Mouse (Mus musculus) C2C12 (cell line): ENCODE data around the gene Hist1h3d. TPM values are rescaled to one million over a fixed set of nuclear protein-coding genes. Genes with fewer than 3 reads are reported as not detected.
"Not testable (repeated sequence)": the region's sequence is repeated elsewhere in the genome, so short reads cannot be mapped to it uniquely, and the experiment has no call there.

Experiments used
- H3K27me3 ChIP-seq: one replicate; pipeline ENCODE4 v1.6.1; 2011; ENCODE audit not compliant: control insufficient read depth, insufficient read depth, insufficient read length
- H3K36me3 ChIP-seq: one replicate; pipeline ENCODE4 v1.6.1; 2011; ENCODE audit not compliant: control insufficient read depth, insufficient read depth
- H3K4me3 ChIP-seq: one replicate; pipeline ENCODE4 v1.5.1; 2011; ENCODE audit warnings: mild to moderate bottlenecking, control low read depth; ENCODE audit not compliant: poor library complexity, insufficient read depth, severe bottlenecking
- H3K79me2 ChIP-seq: one replicate; pipeline ENCODE4 v1.6.1; 2011; ENCODE audit not compliant: control insufficient read depth, insufficient read depth
- H3K79me3 ChIP-seq: one replicate; pipeline ENCODE4 v1.6.1; 2011; ENCODE audit warnings: low read depth, control low read depth
- H3ac ChIP-seq: one replicate; pipeline ENCODE3; 2011; ENCODE audit warnings: low read depth; ENCODE audit not compliant: control insufficient read depth, insufficient read length
- CEBPB ChIP-seq: IDR thresholded peaks from one replicate; pipeline ENCODE4 v1.6.1; 2011; ENCODE audit warnings: low read depth, mild to moderate bottlenecking, control low read depth, moderate library complexity
- CTCF ChIP-seq: IDR thresholded peaks from one replicate; pipeline ENCODE4 v1.5.1; 2011; ENCODE audit not compliant: control insufficient read depth, insufficient read depth, insufficient read length
- FOSL1 ChIP-seq: IDR thresholded peaks from one replicate; pipeline ENCODE4 v1.8.0; 2011; ENCODE audit warnings: mild to moderate bottlenecking, low read length; ENCODE audit not compliant: poor library complexity, insufficient read depth, severe bottlenecking
- MAX ChIP-seq: IDR thresholded peaks from one replicate; pipeline ENCODE4 v1.6.1; 2011; ENCODE audit warnings: mild to moderate bottlenecking, control low read depth
- MYOD1 ChIP-seq: IDR thresholded peaks from one replicate; pipeline ENCODE4 v1.6.1; 2011; ENCODE audit warnings: low read depth; ENCODE audit not compliant: control insufficient read depth, insufficient read length
- MYOG ChIP-seq: IDR thresholded peaks from one replicate; pipeline ENCODE4 v1.6.1; 2011; ENCODE audit not compliant: control insufficient read depth, insufficient read length; ENCODE audit errors: extremely low read depth
- USF1 ChIP-seq: IDR thresholded peaks from one replicate; pipeline ENCODE4 v1.6.1; 2011; ENCODE audit warnings: low read depth, mild to moderate bottlenecking, control low read depth, moderate library complexity
- polyA plus RNA-seq: library from polyadenylated mRNA; unstranded; fragments of >200 nt; fragmentation: generic; extraction: Trizol; gene quantifications from one replicate; pipeline ENCODE4 v1.2.1, GENCODE M21; 2012; ENCODE audit warnings: missing spikeins

The Hist1h3d gene
- polyA plus RNA-seq, 1 experiment, result 1.9 TPM

DNA sequence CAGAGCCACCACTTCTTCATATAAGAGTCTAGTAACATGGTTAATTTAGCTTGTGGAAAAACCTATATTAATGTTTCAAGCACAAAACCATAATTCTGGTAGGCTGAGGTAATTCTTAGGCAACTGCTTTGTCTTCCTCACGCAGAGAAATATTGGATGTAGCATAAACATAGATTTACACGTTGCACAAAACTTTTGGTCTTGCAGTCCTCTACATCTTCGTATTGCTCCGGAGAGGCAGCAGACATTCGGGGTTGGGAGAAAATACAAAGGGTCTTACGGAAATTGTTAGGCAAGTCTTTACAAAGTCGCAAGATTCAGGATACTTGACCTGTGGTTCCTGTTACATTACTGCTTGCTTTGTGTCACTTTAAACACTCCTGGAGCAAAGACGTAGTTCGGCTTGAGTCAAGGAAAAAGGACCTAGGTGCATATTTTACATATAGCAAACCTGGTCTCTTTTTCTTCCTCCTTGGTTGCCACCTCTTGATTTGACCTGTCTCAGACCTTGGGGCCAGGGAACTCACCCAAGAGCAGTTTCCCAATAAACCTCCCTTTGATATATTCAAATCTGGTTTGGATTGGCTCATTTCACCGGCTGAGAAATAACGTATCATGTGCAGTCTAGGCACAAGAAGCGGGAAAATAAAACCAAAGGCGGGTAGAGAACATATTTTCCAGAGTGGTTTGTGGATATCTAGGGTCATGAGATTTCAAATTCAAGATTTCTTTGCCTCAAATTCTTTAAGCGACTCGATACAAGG lies 41.0 kb upstream of the Hist1h3d start:
- Histone ChIP-seq H3ac (peak overlapping the region; percentile 81), H3K27me3 (no peaks in the 10 kb centered on the region), H3K4me3 (peak overlapping the region; percentile 35), H3K79me3 (no peaks in the 10 kb centered on the region), H3K79me2 (peaks cover 22% of the 10 kb centered on the region), H3K36me3 (no peaks in the 10 kb centered on the region)
- TF ChIP-seq FOSL1 (no peak), CEBPB (peak; percentile 8)

DNA sequence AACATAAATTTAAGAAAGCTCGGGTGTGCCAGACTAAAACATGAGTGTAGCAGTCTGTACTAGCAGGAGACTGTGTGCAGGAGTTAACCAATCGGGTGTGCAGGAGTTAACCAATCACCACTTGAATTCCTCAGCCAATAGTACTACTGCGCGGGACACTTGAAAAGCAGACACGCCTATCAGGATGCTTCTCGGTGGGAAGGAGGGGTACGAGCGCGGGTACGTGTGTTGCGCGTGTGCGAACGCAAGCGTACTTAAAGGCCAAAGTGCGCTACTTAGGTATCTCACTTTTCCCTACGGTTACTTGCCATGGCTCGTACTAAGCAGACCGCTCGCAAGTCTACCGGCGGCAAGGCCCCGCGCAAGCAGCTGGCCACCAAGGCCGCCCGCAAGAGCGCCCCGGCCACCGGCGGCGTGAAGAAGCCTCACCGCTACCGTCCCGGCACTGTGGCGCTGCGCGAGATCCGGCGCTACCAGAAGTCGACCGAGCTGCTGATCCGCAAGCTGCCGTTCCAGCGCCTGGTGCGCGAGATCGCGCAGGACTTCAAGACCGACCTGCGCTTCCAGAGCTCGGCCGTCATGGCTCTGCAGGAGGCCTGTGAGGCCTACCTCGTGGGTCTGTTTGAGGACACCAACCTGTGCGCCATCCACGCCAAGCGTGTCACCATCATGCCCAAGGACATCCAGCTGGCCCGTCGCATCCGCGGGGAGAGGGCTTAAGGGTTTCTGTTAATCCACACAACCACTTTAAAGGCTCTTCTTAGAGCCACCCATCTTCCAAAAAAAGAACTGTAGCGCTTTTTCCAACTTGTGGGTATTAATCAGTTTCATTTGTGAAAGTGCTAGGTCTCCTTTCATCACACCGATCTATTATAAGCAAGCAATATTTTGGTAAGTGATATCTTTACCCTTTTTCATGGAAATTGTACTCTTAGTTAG lies 40.2 kb upstream of the Hist1h3d start, which contains the start of gene Hist1h3g:
Gene Hist1h3g, plus strand, starts transcription at position 286 of the 939 bp plus-strand sequence.
- peak; percentile 34 for TF ChIP-seq MAX
- Histone ChIP-seq H3ac (peak within 1 kb of the TSS; percentile 81), H3K79me2 (peaks cover 22% of the 10 kb centered on the region), H3K4me3 (peak within 1 kb of the TSS; percentile 36)
- not testable (repeated sequence) for H3K79me3 ChIP-seq, H3K27me3 ChIP-seq, H3K36me3 ChIP-seq

DNA sequence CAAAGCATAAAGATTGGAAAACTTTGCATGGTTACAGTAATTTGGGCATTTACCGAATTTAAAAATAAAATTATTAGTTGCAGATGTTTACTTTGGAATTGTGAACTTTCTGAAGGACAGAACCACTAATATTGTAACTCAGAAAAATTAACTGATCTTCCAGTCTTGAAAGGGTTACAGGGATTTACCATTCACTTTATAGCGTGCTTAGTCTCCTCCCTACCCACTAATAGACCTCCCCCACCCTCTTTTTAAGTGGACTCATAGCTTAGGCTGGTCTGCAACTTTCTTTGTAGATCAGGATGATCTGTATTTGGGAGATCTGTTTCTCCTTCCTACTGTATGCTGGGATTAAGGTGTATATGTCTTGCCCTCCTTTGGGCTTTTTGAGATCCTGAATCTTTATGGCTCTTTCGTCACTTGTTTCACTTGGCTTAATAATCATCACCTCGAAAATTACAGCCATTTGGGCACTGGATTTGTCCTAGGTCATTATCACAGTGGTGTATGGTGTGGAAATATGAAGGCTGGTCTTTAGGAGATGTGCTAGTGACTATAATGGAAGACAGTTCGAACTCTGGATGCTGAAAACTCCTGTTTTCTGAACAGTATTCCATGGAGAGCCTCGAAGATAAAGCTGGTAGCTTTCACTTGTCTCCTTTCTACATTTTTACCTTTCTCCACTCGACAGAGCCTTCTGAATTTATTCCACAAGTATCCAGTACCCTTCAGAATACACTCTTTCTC lies 39.3 kb upstream of the Hist1h3d start:
- Histone ChIP-seq H3K36me3 (no peaks in the 10 kb centered on the region), H3K79me2 (peaks cover 22% of the 10 kb centered on the region), H3K4me3 (peak overlapping the region; percentile 36), H3K79me3 (no peaks in the 10 kb centered on the region), H3ac (peak overlapping the region; percentile 44), H3K27me3 (no peaks in the 10 kb centered on the region)
- TF ChIP-seq CEBPB (no peak), USF1 (no peak), MYOG (no peak), CTCF (no peak), FOSL1 (no peak), MYOD1 (no peak), MAX (no peak)

- Histone ChIP-seq H3K4me3 (no peak overlapping the region), H3ac (peak overlapping the region; percentile 44), H3K27me3 (no peaks in the 10 kb centered on the region), H3K79me3 (no peaks in the 10 kb centered on the region), H3K79me2 (peaks cover 22% of the 10 kb centered on the region), H3K36me3 (no peaks in the 10 kb centered on the region)
- TF ChIP-seq FOSL1 (no peak), MAX (no peak), CEBPB (no peak), USF1 (no peak), MYOG (no peak), CTCF (no peak), MYOD1 (no peak)
These were observed 38.4 kb upstream of the Hist1h3d start for GRCm38 (mm10) chr13:23537006-23537710.

GRCm38 (mm10) chr13:23538249-23538648 lies 37.3 kb upstream of the Hist1h3d start:
- H3K79me2 ChIP-seq, result peaks cover 22% of the 10 kb centered on the region
- H3K79me3 ChIP-seq, result no peaks in the 10 kb centered on the region
- peak overlapping the region; percentile 8 for H3K4me3 ChIP-seq
- H3K36me3 ChIP-seq, result no peaks in the 10 kb centered on the region
- H3K27me3 ChIP-seq, result no peaks in the 10 kb centered on the region
- TF ChIP-seq CTCF (no peak), FOSL1 (no peak), MYOD1 (no peak), CEBPB (no peak), MAX (no peak), MYOG (no peak), USF1 (no peak)
- H3ac ChIP-seq, result peak overlapping the region; percentile 50

- H3K79me3 ChIP-seq, H3K4me3 ChIP-seq, H3K36me3 ChIP-seq, H3ac ChIP-seq, H3K27me3 ChIP-seq: not testable (repeated sequence)
- H3K79me2 ChIP-seq, result peaks cover 22% of the 10 kb centered on the region
These were observed 35.7 kb upstream of the Hist1h3d start for GRCm38 (mm10) chr13:23539821-23540220.
